Mouse (Mus musculus): ENCODE data around the gene Hist1h2bf. TPM values are rescaled to one million over a fixed set of nuclear protein-coding genes. Genes with fewer than 3 reads are reported as not detected.
"Not testable (repeated sequence)": the region's sequence is repeated elsewhere in the genome, so short reads cannot be mapped to it uniquely, and the experiment has no call there.

Hist1h2bf gene
- polyA plus RNA-seq, 1 experiment from 2014 or later, result 3.0 TPM

GRCm38 (mm10) chr13:23561883-23562659, 11.9 kb downstream of the Hist1h2bf start, which contains the start of gene Hist1h3e:
Hist1h3e (minus strand) TSS chr13:23562369.
- peak within 1 kb of the TSS; percentile 48 for H3K4me3 ChIP-seq (replicated peaks; ENCODE audit: low read length)
- H3K9ac ChIP-seq (ENCODE audit: low read length), result peak within 1 kb of the TSS; percentile 63
- under 1% methylated on average over 54 of the region's 67 CpGs for WGBS
- H3K27me3 ChIP-seq (ENCODE audit: control insufficient read depth, insufficient read depth, low read length); H3K36me3 ChIP-seq (ENCODE audit: control insufficient read depth, insufficient read depth, low read length); H3K4me1 ChIP-seq (ENCODE audit: control insufficient read depth, insufficient read depth, low read length); H3K9me3 ChIP-seq (replicated peaks; ENCODE audit: control insufficient read depth, low read length): not testable (repeated sequence)
- peak; percentile 93 for ATAC-seq (ENCODE audit: insufficient read depth, low FRiP score)
- peak within 1 kb of the TSS; percentile 72 for H3K4me2 ChIP-seq (ENCODE audit: low read depth, low read length)
- peak within 1 kb of the TSS; percentile 97 for H3K27ac ChIP-seq (ENCODE audit: low read length)

GRCm38 (mm10) chr13:23561531-23561882, 12.5 kb downstream of the Hist1h2bf start:
- peak overlapping the region; percentile 97; the same call in 1 of the 2 replicates for H3K27ac ChIP-seq (ENCODE audit: low read length)
- 0% methylated on average over 2 of the region's 5 CpGs for WGBS
- ATAC-seq (ENCODE audit: insufficient read depth, low FRiP score), result not testable (repeated sequence)

GRCm38 (mm10) chr13:23560699-23561098, 13.3 kb downstream of the Hist1h2bf start:
- not testable (repeated sequence) for H3K9me3 ChIP-seq (replicated peaks; ENCODE audit: control insufficient read depth, low read length); H3K36me3 ChIP-seq (ENCODE audit: control insufficient read depth, insufficient read depth, low read length); H3K4me1 ChIP-seq (ENCODE audit: control insufficient read depth, insufficient read depth, low read length); H3K4me3 ChIP-seq (replicated peaks; ENCODE audit: low read length); H3K27me3 ChIP-seq (ENCODE audit: control insufficient read depth, insufficient read depth, low read length); ATAC-seq (ENCODE audit: insufficient read depth, low FRiP score)
- Histone ChIP-seq H3K27ac (ENCODE audit: low read length) (peak overlapping the region; percentile 24; the same call in 1 of the 2 replicates), H3K9ac (ENCODE audit: low read length) (0 out of 2 replicates have a peak overlapping the region, but pooled peaks have one; percentile 9), H3K4me2 (ENCODE audit: low read depth, low read length) (peak overlapping the region; percentile 22; the same call in 1 of the 2 replicates)
- WGBS, result 16% methylated on average over 2 of the region's 2 CpGs

More at GRCm38 (mm10) chr13:23561531-23561882, 12.5 kb downstream of the Hist1h2bf start:
- Histone ChIP-seq H3K4me2 (ENCODE audit: low read depth, low read length) (peak overlapping the region; percentile 72; the same call in 1 of the 2 replicates), H3K4me3 (replicated peaks; ENCODE audit: low read length) (peak overlapping the region; percentile 48)
- H3K9me3 ChIP-seq (replicated peaks; ENCODE audit: control insufficient read depth, low read length); H3K36me3 ChIP-seq (ENCODE audit: control insufficient read depth, insufficient read depth, low read length); H3K9ac ChIP-seq (ENCODE audit: low read length); H3K4me1 ChIP-seq (ENCODE audit: control insufficient read depth, insufficient read depth, low read length); H3K27me3 ChIP-seq (ENCODE audit: control insufficient read depth, insufficient read depth, low read length): not testable (repeated sequence)

GRCm38 (mm10) chr13:23556906-23557305, 17.1 kb downstream of the Hist1h2bf start:
- H3K9me3 ChIP-seq (replicated peaks; ENCODE audit: control insufficient read depth, low read length), result no peaks in the 10 kb centered on the region
- WGBS, result 57% methylated on average over 3 of the region's 3 CpGs
- peak overlapping the region; percentile 37 for H3K4me2 ChIP-seq (ENCODE audit: low read depth, low read length)
- no peaks in the 10 kb centered on the region for H3K36me3 ChIP-seq (ENCODE audit: control insufficient read depth, insufficient read depth, low read length)
- no peaks in the 10 kb centered on the region; the same call in 1 of the 2 replicates for H3K4me1 ChIP-seq (ENCODE audit: control insufficient read depth, insufficient read depth, low read length)
- H3K27me3 ChIP-seq (ENCODE audit: control insufficient read depth, insufficient read depth, low read length), result no peaks in the 10 kb centered on the region
- H3K9ac ChIP-seq (ENCODE audit: low read length), result no peak overlapping the region
- ATAC-seq (ENCODE audit: insufficient read depth, low FRiP score), result no peak
- 0 out of 2 replicates have a peak overlapping the region, but pooled peaks have one; percentile 64 for H3K27ac ChIP-seq (ENCODE audit: low read length)
- no peak overlapping the region for H3K4me3 ChIP-seq (replicated peaks; ENCODE audit: low read length)

GRCm38 (mm10) chr13:23555839-23556416, 18.1 kb downstream of the Hist1h2bf start:
- under 1% methylated on average over 18 of the region's 18 CpGs for WGBS
- ATAC-seq (ENCODE audit: insufficient read depth, low FRiP score), result peak; percentile 78

GRCm38 (mm10) chr13:23554925-23555838, 18.8 kb downstream of the Hist1h2bf start:
- no peaks in the 10 kb centered on the region for H3K36me3 ChIP-seq (ENCODE audit: control insufficient read depth, insufficient read depth, low read length)
- peak overlapping the region; percentile 67 for H3K4me3 ChIP-seq (replicated peaks; ENCODE audit: low read length)
- peak overlapping the region; percentile 98 for H3K27ac ChIP-seq (ENCODE audit: low read length)
- ATAC-seq (ENCODE audit: insufficient read depth, low FRiP score), result peak; percentile 90
- peaks cover 4% of the 10 kb centered on the region; the same call in 1 of the 2 replicates for H3K4me1 ChIP-seq (ENCODE audit: control insufficient read depth, insufficient read depth, low read length)
- H3K9ac ChIP-seq (ENCODE audit: low read length), result peak overlapping the region; percentile 85
- H3K9me3 ChIP-seq (replicated peaks; ENCODE audit: control insufficient read depth, low read length), result no peaks in the 10 kb centered on the region
- H3K27me3 ChIP-seq (ENCODE audit: control insufficient read depth, insufficient read depth, low read length), result no peaks in the 10 kb centered on the region
- peak overlapping the region; percentile 94 for H3K4me2 ChIP-seq (ENCODE audit: low read depth, low read length)
- under 1% methylated on average over 51 of the region's 54 CpGs for WGBS

More at GRCm38 (mm10) chr13:23555839-23556416, 18.1 kb downstream of the Hist1h2bf start:
- Histone ChIP-seq H3K27me3 (ENCODE audit: control insufficient read depth, insufficient read depth, low read length) (no peaks in the 10 kb centered on the region), H3K36me3 (ENCODE audit: control insufficient read depth, insufficient read depth, low read length) (no peaks in the 10 kb centered on the region), H3K4me1 (ENCODE audit: control insufficient read depth, insufficient read depth, low read length) (no peaks in the 10 kb centered on the region; the same call in 1 of the 2 replicates), H3K9me3 (replicated peaks; ENCODE audit: control insufficient read depth, low read length) (no peaks in the 10 kb centered on the region), H3K4me2 (ENCODE audit: low read depth, low read length) (peak overlapping the region; percentile 94), H3K27ac (ENCODE audit: low read length) (peak overlapping the region; percentile 98), H3K4me3 (replicated peaks; ENCODE audit: low read length) (peak overlapping the region; percentile 67), H3K9ac (ENCODE audit: low read length) (peak overlapping the region; percentile 85)

GRCm38 (mm10) chr13:23554393-23554792, 19.6 kb downstream of the Hist1h2bf start:
- ATAC-seq (ENCODE audit: insufficient read depth, low FRiP score), result no peak
- Histone ChIP-seq H3K27me3 (ENCODE audit: control insufficient read depth, insufficient read depth, low read length) (no peaks in the 10 kb centered on the region), H3K9ac (ENCODE audit: low read length) (peak overlapping the region; percentile 85), H3K4me1 (ENCODE audit: control insufficient read depth, insufficient read depth, low read length) (peaks cover 4% of the 10 kb centered on the region; the same call in 1 of the 2 replicates), H3K4me2 (ENCODE audit: low read depth, low read length) (peak overlapping the region; percentile 94), H3K9me3 (replicated peaks; ENCODE audit: control insufficient read depth, low read length) (no peaks in the 10 kb centered on the region), H3K27ac (ENCODE audit: low read length) (peak overlapping the region; percentile 98), H3K36me3 (ENCODE audit: control insufficient read depth, insufficient read depth, low read length) (no peaks in the 10 kb centered on the region), H3K4me3 (replicated peaks; ENCODE audit: low read length) (peak overlapping the region; percentile 67)
- 18% methylated on average over 9 of the region's 9 CpGs for WGBS

GRCm38 (mm10) chr13:23552962-23553361, 21.0 kb downstream of the Hist1h2bf start, which contains the start of gene Hist1h1d:
Hist1h1d (plus strand) TSS chr13:23553262.
- Histone ChIP-seq H3K36me3 (ENCODE audit: control insufficient read depth, insufficient read depth, low read length) (no peaks in the 10 kb centered on the region), H3K4me3 (replicated peaks; ENCODE audit: low read length) (0 out of 2 replicates have a peak within 1 kb of the TSS, but pooled peaks have one; percentile 3), H3K27ac (ENCODE audit: low read length) (peak within 1 kb of the TSS; percentile 98), H3K4me1 (ENCODE audit: control insufficient read depth, insufficient read depth, low read length) (peaks cover 4% of the 10 kb centered on the region; the same call in 1 of the 2 replicates), H3K9ac (ENCODE audit: low read length) (peak within 1 kb of the TSS; percentile 48), H3K27me3 (ENCODE audit: control insufficient read depth, insufficient read depth, low read length) (no peaks in the 10 kb centered on the region), H3K9me3 (replicated peaks; ENCODE audit: control insufficient read depth, low read length) (no peaks in the 10 kb centered on the region), H3K4me2 (ENCODE audit: low read depth, low read length) (peak within 1 kb of the TSS; percentile 50)
- no peak for ATAC-seq (ENCODE audit: insufficient read depth, low FRiP score)
